Mouse (Mus musculus) liver, embryonic 12.5 days (tissue): ENCODE data around the gene Dnal4. TPM values are rescaled to one million over a fixed set of nuclear protein-coding genes. Genes with fewer than 3 reads are reported as not detected.

Source experiments
- ATAC-seq: fragments of 200-750 bp; cut with Nextera tagmentation; 2 replicates; pipeline ENCODE4 v1.8.0; 2017; ENCODE audit warnings: moderate number of reproducible peaks, mild to moderate bottlenecking, moderate library complexity
- H3K27ac ChIP-seq: fragments of 300-500 bp; sonication (generic); 2 replicates; pipeline ENCODE4 v1.5.1; 2016; ENCODE audit warnings: mild to moderate bottlenecking
- H3K27me3 ChIP-seq: fragments of 300-500 bp; sonication (generic); replicated peaks from 2 replicates; pipeline ENCODE4 v1.6.1; 2016; ENCODE audit warnings: mild to moderate bottlenecking, moderate library complexity
- H3K36me3 ChIP-seq: fragments of 300-500 bp; sonication (generic); 2 replicates; pipeline ENCODE4 v1.6.1; 2016; ENCODE audit warnings: mild to moderate bottlenecking, moderate library complexity
- H3K4me1 ChIP-seq: fragments of 300-500 bp; sonication (generic); 2 replicates; pipeline ENCODE4 v1.6.1; 2016
- H3K4me2 ChIP-seq: fragments of 300-500 bp; sonication (generic); 2 replicates; pipeline ENCODE4 v1.6.1; 2016; ENCODE audit warnings: mild to moderate bottlenecking, moderate library complexity
- H3K4me3 ChIP-seq: fragments of 300-500 bp; sonication (generic); 2 replicates; pipeline ENCODE4 v1.5.1; 2016; ENCODE audit warnings: mild to moderate bottlenecking, moderate library complexity
- H3K9ac ChIP-seq: fragments of 300-500 bp; sonication (generic); 2 replicates; pipeline ENCODE4 v1.6.1; 2016; ENCODE audit warnings: mild to moderate bottlenecking, moderate library complexity
- H3K9me3 ChIP-seq: fragments of 300-500 bp; sonication (generic); replicated peaks from 2 replicates; pipeline ENCODE4 v1.6.1; 2016; ENCODE audit warnings: mild to moderate bottlenecking, moderate library complexity
- WGBS: fragments of 180-500 bp; shearing (Covaris S2); methylation state at CpG from one replicate; pipeline ENCODE4 v1.1.7; 2016; ENCODE audit not compliant: insufficient replicate concordance; 5-methylcytosine and 5-hydroxymethylcytosine counted together
- polyA plus RNA-seq: library from polyadenylated mRNA; unstranded; fragments of >200 nt; fragmentation: Nextera tagmentation; extraction: Ambion mirVana; gene quantifications from 2 replicates; pipeline ENCODE4 v1.2.1, GENCODE M21; 2016

The Dnal4 gene
- polyA plus RNA-seq, 1 experiment from 2014 or later, result 14.0 TPM

DNA sequence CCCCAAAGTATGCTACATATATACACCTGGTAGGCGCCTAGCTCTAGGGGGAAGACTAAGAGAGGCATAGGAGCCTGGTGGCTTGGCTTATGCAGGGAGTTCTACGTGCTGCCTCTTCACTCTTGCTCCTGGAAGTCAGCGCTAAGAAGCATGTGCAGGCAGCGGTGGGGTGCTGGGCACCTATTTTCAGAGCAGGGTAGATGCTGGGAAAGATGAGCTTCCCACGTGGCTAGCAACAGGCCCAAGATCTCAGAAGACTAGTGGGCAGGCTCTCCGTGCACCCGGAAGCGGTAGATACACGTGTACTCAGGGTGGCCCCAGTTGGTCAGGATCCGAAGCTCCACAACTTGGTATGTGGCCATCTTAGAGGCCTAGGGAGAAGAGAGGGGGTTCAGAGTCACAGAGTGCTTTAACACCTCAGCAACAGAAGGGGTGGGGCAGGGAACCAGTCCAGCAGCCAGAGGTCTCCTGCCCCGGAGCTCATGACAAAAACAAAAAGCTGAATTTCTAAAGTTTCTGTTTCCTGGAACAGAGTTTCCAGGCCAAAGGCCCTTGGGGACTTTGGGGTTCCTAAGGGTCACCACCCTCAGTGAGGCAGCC, 52.4 kb downstream of the Dnal4 start:
- Histone ChIP-seq H3K9ac (no peak overlapping the region), H3K27ac (no peak overlapping the region)

DNA sequence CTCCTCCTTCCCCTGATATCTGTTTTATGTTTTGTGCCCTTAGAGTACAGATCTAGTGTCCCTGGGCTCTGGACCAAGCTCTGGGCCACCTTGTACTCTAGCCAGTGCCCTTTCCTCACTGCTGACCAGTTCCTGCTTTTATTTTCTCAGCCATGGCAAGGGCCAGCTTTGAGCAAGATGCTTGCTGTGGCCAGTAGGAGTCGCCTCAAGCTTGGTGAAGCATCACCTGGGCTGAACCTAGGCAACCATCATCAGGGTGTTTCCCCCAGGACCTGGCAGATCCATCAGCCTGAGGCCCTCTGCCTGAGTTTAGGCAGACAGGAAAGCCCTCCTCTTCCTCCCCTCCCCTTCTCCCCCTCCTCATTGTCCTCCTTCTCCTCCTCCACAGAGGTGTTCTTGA, 54.2 kb downstream of the Dnal4 start:
- 44% methylated on average over 1 of the region's 1 CpGs for WGBS
- H3K9me3 ChIP-seq, result no peaks in the 10 kb centered on the region
- H3K4me1 ChIP-seq, result no peaks in the 10 kb centered on the region
- no peak overlapping the region for H3K4me2 ChIP-seq
- no peak overlapping the region for H3K9ac ChIP-seq
- H3K4me3 ChIP-seq, result no peak overlapping the region
- no peaks in the 10 kb centered on the region for H3K27me3 ChIP-seq
- no peak overlapping the region for H3K27ac ChIP-seq
- no peak for ATAC-seq
- peaks cover 88% of the 10 kb centered on the region for H3K36me3 ChIP-seq

More for the DNA sequence above, 52.4 kb downstream of the Dnal4 start:
- Histone ChIP-seq H3K27me3 (no peaks in the 10 kb centered on the region), H3K4me2 (no peak overlapping the region), H3K4me1 (no peaks in the 10 kb centered on the region), H3K9me3 (no peaks in the 10 kb centered on the region), H3K36me3 (peaks cover 83% of the 10 kb centered on the region), H3K4me3 (no peak overlapping the region)
- 86% methylated on average over 11 of the region's 11 CpGs for WGBS
- ATAC-seq, result no peak

DNA sequence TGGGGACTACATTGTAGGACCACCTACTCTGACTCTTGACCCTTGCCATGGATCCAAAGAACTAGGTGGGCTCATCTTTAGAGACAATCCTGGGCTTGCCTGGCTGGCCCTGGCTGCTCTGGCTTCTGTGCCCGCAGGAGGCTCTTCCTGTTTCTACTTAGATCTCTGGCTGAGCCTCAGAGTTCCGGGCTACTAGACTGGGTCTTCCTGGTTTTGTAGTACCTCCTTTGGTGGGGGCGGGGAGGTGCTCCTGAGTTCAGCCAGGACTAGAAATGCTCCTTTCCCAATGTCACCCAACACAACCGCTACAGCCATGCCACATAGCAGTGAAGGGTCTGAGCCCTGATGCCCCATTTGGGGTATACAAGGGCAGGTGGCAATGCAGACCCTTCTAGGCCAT, 56.9 kb downstream of the Dnal4 start:
- H3K36me3 ChIP-seq, result peaks cover 88% of the 10 kb centered on the region
- no peaks in the 10 kb centered on the region for H3K9me3 ChIP-seq
- H3K9ac ChIP-seq, result no peak overlapping the region
- no peaks in the 10 kb centered on the region for H3K27me3 ChIP-seq
- WGBS, result 76% methylated on average over 4 of the region's 4 CpGs
- no peaks in the 10 kb centered on the region for H3K4me1 ChIP-seq
- no peak for ATAC-seq
- no peak overlapping the region for H3K27ac ChIP-seq
- no peak overlapping the region for H3K4me3 ChIP-seq
- H3K4me2 ChIP-seq, result no peak overlapping the region

DNA sequence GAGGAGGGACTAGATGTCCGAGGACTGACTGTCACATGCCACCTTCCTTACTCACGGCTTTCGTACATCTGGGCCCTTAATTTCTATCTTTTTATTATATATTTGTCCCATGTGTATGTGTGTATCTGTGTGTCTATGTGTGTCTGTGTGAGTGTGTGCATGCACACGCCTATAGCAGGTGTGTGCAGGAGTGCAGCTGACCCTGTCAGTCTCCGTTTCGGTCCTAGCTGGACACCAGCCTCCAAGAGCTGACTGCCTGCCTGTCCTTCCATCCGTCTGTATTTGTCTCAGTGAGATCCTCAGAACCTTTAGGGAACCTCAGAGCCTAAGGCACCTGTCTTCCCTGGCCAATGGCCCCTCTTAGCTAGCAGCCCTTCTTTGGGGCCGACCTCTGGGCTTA, 57.4 kb downstream of the Dnal4 start:
- Histone ChIP-seq H3K36me3 (peaks cover 88% of the 10 kb centered on the region), H3K9ac (no peak overlapping the region), H3K4me3 (no peak overlapping the region), H3K9me3 (no peaks in the 10 kb centered on the region), H3K4me2 (no peak overlapping the region), H3K27ac (no peak overlapping the region), H3K4me1 (no peaks in the 10 kb centered on the region), H3K27me3 (no peaks in the 10 kb centered on the region)
- no peak for ATAC-seq
- WGBS, result 85% methylated on average over 8 of the region's 8 CpGs

DNA sequence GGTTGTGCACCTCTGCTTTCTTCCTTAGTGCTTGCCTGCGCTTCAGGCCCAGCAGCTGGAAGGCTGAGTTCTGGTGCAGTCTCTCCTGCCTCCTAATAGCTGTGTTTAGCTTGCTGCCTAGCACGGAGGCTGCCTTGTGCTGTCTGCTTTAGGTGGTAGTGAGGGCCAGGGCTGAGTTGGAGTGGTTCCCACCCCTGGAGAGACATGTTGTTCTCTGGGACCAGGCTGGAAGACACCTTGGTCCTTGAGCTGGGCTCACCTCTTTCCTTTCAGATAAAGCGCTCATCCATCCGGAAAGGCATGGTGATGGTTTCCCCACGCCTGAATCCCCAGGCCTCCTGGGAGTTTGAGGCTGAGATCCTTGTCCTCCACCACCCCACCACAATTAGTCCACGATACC, 60.9 kb downstream of the Dnal4 start:
- no peak for ATAC-seq
- Histone ChIP-seq H3K36me3 (peaks cover 99% of the 10 kb centered on the region), H3K9ac (no peak overlapping the region), H3K4me3 (no peak overlapping the region), H3K9me3 (no peaks in the 10 kb centered on the region), H3K4me1 (peaks cover 11% of the 10 kb centered on the region), H3K27me3 (no peaks in the 10 kb centered on the region), H3K27ac (no peak overlapping the region), H3K4me2 (no peak overlapping the region)
- WGBS, result 91% methylated on average over 6 of the region's 6 CpGs

DNA sequence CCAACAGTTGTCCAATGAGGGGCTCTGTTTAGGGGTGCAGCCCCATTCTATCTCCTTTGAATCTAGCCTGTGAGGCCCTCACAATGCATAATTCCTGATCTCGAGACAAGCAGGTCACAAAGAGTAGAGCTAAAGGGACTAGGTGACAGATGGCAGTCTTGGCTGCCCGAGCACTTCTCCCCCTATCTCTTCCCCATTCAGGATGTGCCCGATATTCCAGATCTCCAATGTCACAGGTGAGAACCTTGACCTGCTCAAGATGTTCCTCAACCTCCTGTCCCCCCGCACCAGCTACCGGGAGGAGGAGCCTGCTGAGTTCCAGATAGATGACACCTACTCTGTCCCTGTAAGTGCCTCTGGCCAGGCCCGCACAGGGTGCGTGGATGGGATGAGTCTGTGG, 62.0 kb downstream of the Dnal4 start:
- WGBS, result 88% methylated on average over 7 of the region's 7 CpGs
- no peaks in the 10 kb centered on the region for H3K27me3 ChIP-seq
- H3K36me3 ChIP-seq, result peaks cover 100% of the 10 kb centered on the region
- no peaks in the 10 kb centered on the region for H3K9me3 ChIP-seq
- H3K27ac ChIP-seq, result no peak overlapping the region
- no peak overlapping the region for H3K9ac ChIP-seq
- no peak overlapping the region for H3K4me2 ChIP-seq
- ATAC-seq, result no peak
- H3K4me1 ChIP-seq, result peaks cover 11% of the 10 kb centered on the region
- no peak overlapping the region for H3K4me3 ChIP-seq

Other genes starting within 250 kb of the Dnal4 start
- gene Ddx17, start 231.1 kb downstream of the Dnal4 start, polyA plus RNA-seq, result 18.6 and 19.9 TPM in 2 replicates
- gene Dmc1, start 172.7 kb downstream of the Dnal4 start, polyA plus RNA-seq, result 0.52 and 0.69 TPM in 2 replicates
- gene Fam227a, start 118.9 kb downstream of the Dnal4 start, polyA plus RNA-seq, result 0.20 and 0.37 TPM in 2 replicates
- gene Cby1, start 118.7 kb downstream of the Dnal4 start, polyA plus RNA-seq, result 20.3 and 21.8 TPM in 2 replicates
- gene Tomm22, start 107.0 kb downstream of the Dnal4 start, polyA plus RNA-seq, result 209 and 217 TPM in 2 replicates
- gene Josd1, start 89.9 kb downstream of the Dnal4 start, polyA plus RNA-seq, result 37.7 and 38.3 TPM in 2 replicates
- gene Gtpbp1, start 87.0 kb downstream of the Dnal4 start, polyA plus RNA-seq, result 48.3 and 50.0 TPM in 2 replicates
- gene Sun2, start 35.3 kb downstream of the Dnal4 start, polyA plus RNA-seq, result 1.6 and 2.9 TPM in 2 replicates
- 0.24 and 0.31 TPM in 2 replicates for gene Nptxr, start 26.9 kb upstream of the Dnal4 start, polyA plus RNA-seq
- gene Npcd, start 56.4 kb upstream of the Dnal4 start, polyA plus RNA-seq, result not detected in 2 replicates
- gene Cbx6, start 56.8 kb upstream of the Dnal4 start, polyA plus RNA-seq, result 11.2 and 11.7 TPM in 2 replicates
- gene Apobec3, start 113.8 kb upstream of the Dnal4 start, polyA plus RNA-seq, result 54.7 and 57.4 TPM in 2 replicates
- 1.8 and 2.0 TPM in 2 replicates for gene Cbx7, start 193.3 kb upstream of the Dnal4 start, polyA plus RNA-seq
- 1.6 and 2.2 TPM in 2 replicates for gene Pdgfb, start 237.1 kb upstream of the Dnal4 start, polyA plus RNA-seq